Mouse (Mus musculus) liver, postnatal 0 days (tissue): Measurements from ENCODE around the gene Rps27a.

Experiments used
- CTCF ChIP-seq: sonication (generic); IDR thresholded peaks from 2 replicates; pipeline ENCODE4 v1.5.1; 2016; ENCODE audit warnings: antibody characterized with exemption, low read depth
- EP300 ChIP-seq: IDR thresholded peaks from 2 replicates; pipeline ENCODE4 v1.6.1; 2016; ENCODE audit warnings: antibody characterized with exemption, low read depth, mild to moderate bottlenecking

- TF ChIP-seq CTCF (peak; percentile 62), EP300 (no peak)
Observed at GRCm38 (mm10) chr11:29579610-29580009, 31.7 kb upstream of the Rps27a start.
